8 mouse cellular contexts compared by ENCODE assay signal in genomic region chr6:31453735-31454134, GRCm38 (mm10). TPM values are rescaled to one million over a fixed set of nuclear protein-coding genes. Genes with fewer than 3 reads are reported as not detected.
DNase-seq lines count a peak whose midpoint lies in the region; ATAC-seq and TF ChIP-seq lines count a peak whose summit lies in the region.

No protein-coding gene starts in this region.

- H3K4me1 ChIP-seq in E14TG2a.4 (replicated peaks; ENCODE audit: low read depth, low read length), result no peaks in the 10 kb centered on the region
- no peaks in the 10 kb centered on the region for H3K4me1 ChIP-seq in embryonic facial prominence, embryonic 14.5 days (ENCODE audit: control insufficient read depth, insufficient read depth, low read length)
- H3K4me1 ChIP-seq in intestine, embryonic 15.5 days (replicated peaks), result no peaks in the 10 kb centered on the region

- H3K27ac ChIP-seq in layer of hippocampus, adult 2 months, result no peak overlapping the region
- H3K27ac ChIP-seq in embryonic facial prominence, embryonic 14.5 days (replicated peaks; ENCODE audit: low read depth, low read length), result no peak overlapping the region
- H3K27ac ChIP-seq in intestine, embryonic 15.5 days, result no peak overlapping the region

- peaks cover 18% of the 10 kb centered on the region for H3K36me3 ChIP-seq in E14TG2a.4 (ENCODE audit: insufficient read depth, low read length)
- H3K36me3 ChIP-seq in embryonic facial prominence, embryonic 14.5 days (ENCODE audit: control insufficient read depth, insufficient read depth, low read length), result peaks cover 25% of the 10 kb centered on the region
- no peaks in the 10 kb centered on the region; the same call in 1 of the 2 replicates for H3K36me3 ChIP-seq in intestine, embryonic 15.5 days

- H3K4me2 ChIP-seq in embryonic facial prominence, embryonic 14.5 days (ENCODE audit: low read depth, low read length), result no peak overlapping the region
- H3K4me2 ChIP-seq in intestine, embryonic 15.5 days (replicated peaks), result no peak overlapping the region

- ATAC-seq in embryonic facial prominence, embryonic 14.5 days (ENCODE audit: low read depth), result no peak
- peak; percentile 86 for ATAC-seq in megakaryocyte progenitor cell, adult 5-6 weeks (replicated peaks; ENCODE audit: poor library complexity)
- no peak for ATAC-seq in intestine, embryonic 15.5 days

- H3K4me3 ChIP-seq in layer of hippocampus, adult 2 months, result no peak overlapping the region
- no peak overlapping the region for H3K4me3 ChIP-seq in E14TG2a.4 (replicated peaks; ENCODE audit: low read length)
- H3K4me3 ChIP-seq in embryonic facial prominence, embryonic 14.5 days (ENCODE audit: low read depth, low read length), result no peak overlapping the region
- no peak overlapping the region for H3K4me3 ChIP-seq in intestine, embryonic 15.5 days (replicated peaks)

- TF ChIP-seq CTCF in layer of hippocampus, adult 2 months (conservative IDR thresholded peaks at IDR 0.05), result peak; percentile 88
- peak; percentile 55; the same call in 1 of the 2 replicates for TF ChIP-seq CTCF in E14TG2a.4 (conservative IDR thresholded peaks at IDR 0.05; ENCODE audit: low read length)

- DNase-seq in cerebellum, adult 11 months, result peak; percentile 12
- no peak for DNase-seq in cerebellum, adult 11-12 months
- DNase-seq in layer of hippocampus, adult 2 months (ENCODE audit: low spot score in 2 of 2), result peak in 1 of 2 experiments; percentile 19
- no peak for DNase-seq in layer of hippocampus, postnatal 36 days
- peak; percentile 55 for DNase-seq in embryonic facial prominence, embryonic 14.5 days (ENCODE audit: low spot score)

- H3K9me3 ChIP-seq in E14TG2a.4 (ENCODE audit: low read length), result no peaks in the 10 kb centered on the region
- H3K9me3 ChIP-seq in embryonic facial prominence, embryonic 14.5 days (ENCODE audit: control insufficient read depth, low read length), result no peaks in the 10 kb centered on the region
- H3K9me3 ChIP-seq in intestine, embryonic 15.5 days, result no peaks in the 10 kb centered on the region

- no peaks in the 10 kb centered on the region for H3K27me3 ChIP-seq in E14TG2a.4 (ENCODE audit: insufficient read depth, low read length)
- H3K27me3 ChIP-seq in embryonic facial prominence, embryonic 14.5 days (replicated peaks; ENCODE audit: control insufficient read depth, insufficient read depth, low read length), result no peaks in the 10 kb centered on the region
- no peaks in the 10 kb centered on the region for H3K27me3 ChIP-seq in intestine, embryonic 15.5 days (replicated peaks)

- no peak overlapping the region for H3K9ac ChIP-seq in embryonic facial prominence, embryonic 14.5 days (ENCODE audit: low read depth, low read length)
- H3K9ac ChIP-seq in intestine, embryonic 15.5 days, result no peak overlapping the region

RNA-seq across cellular contexts. Expression of gene Mkln1, which starts 55.2 kb away (rescaled TPM):
- total RNA-seq in layer of hippocampus, adult 2 months (2021), result 100 to 1,000 TPM; 159 to 164 TPM
- total RNA-seq in layer of hippocampus, postnatal 36 days (2021), result 100 to 1,000 TPM; 162 to 166 TPM
- 155 and 165 TPM in 2 replicates for polyA plus RNA-seq in embryonic facial prominence, embryonic 14.5 days (2014; fragmentation: Nextera tagmentation; extraction: Ambion mirVana)
- total RNA-seq in megakaryocyte progenitor cell, adult 5-6 weeks (2015), result 131 and 135 TPM in 2 replicates
- total RNA-seq in megakaryocyte progenitor cell, adult 5-6 weeks (2017), result 142 and 172 TPM in 2 replicates
- 157 and 178 TPM in 2 replicates for polyA plus RNA-seq in intestine, embryonic 15.5 days (2015; fragmentation: Nextera tagmentation; extraction: Ambion mirVana)

Comparison
In these comparisons a context has a peak if more than half of its experiments do, and no peak if none do; other contexts are left out.
1. DNase-seq: peak in cerebellum, adult 11 months (single experiment) and embryonic facial prominence, embryonic 14.5 days (single experiment); none in cerebellum, adult 11-12 months (single experiment) and layer of hippocampus, postnatal 36 days (0 of 2).